ENCODE assay signal across 10 mouse cellular contexts in genomic region chr11:61653568-61653967, GRCm38 (mm10). TPM values are rescaled to one million over a fixed set of nuclear protein-coding genes. Genes with fewer than 3 reads are reported as not detected.
DNase-seq lines count a peak whose midpoint lies in the region; ATAC-seq and TF ChIP-seq lines count a peak whose summit lies in the region.
"Had no signal": no experiment of that assay in that cellular context is flagged by ENCODE, and none has a peak within 500 bp of the region (broad histone marks: within the 10 kb centered on the region; RNA-seq: fewer than 3 reads in every experiment).

No protein-coding gene starts in this region.

- no peaks in the 10 kb centered on the region for H3K9me3 ChIP-seq in heart, embryonic 13.5 days
- H3K9me3 ChIP-seq in liver, embryonic 13.5 days (replicated peaks), result no peaks in the 10 kb centered on the region
- H3K9me3 ChIP-seq: embryonic facial prominence, embryonic 13.5 days had no signal

- TF ChIP-seq CTCF in lung, adult 2 months (IDR thresholded peaks at IDR 0.05; ENCODE audit: insufficient read depth, low read length), result no peak
- TF ChIP-seq CTCF in bone marrow macrophage, adult 2 months (IDR thresholded peaks at IDR 0.05; ENCODE audit: low read depth, low read length), result no peak

- no peaks in the 10 kb centered on the region for H3K27me3 ChIP-seq in heart, embryonic 13.5 days (replicated peaks)
- no peaks in the 10 kb centered on the region for H3K27me3 ChIP-seq in liver, embryonic 13.5 days
- H3K27me3 ChIP-seq: embryonic facial prominence, embryonic 13.5 days had no signal

- H3K4me2 ChIP-seq in heart, embryonic 13.5 days, result peak overlapping the region; percentile 39
- peak overlapping the region; percentile 2; the same call in 1 of the 2 replicates for H3K4me2 ChIP-seq in liver, embryonic 13.5 days
- H3K4me2 ChIP-seq: embryonic facial prominence, embryonic 13.5 days had no signal

- H3K4me3 ChIP-seq in heart, embryonic 13.5 days, result peak overlapping the region; percentile 29
- H3K4me3 ChIP-seq in lung, adult 2 months (replicated peaks; ENCODE audit: extremely low read depth, low read depth, low read length), result peak overlapping the region; percentile 100
- peak overlapping the region; percentile 98 for H3K4me3 ChIP-seq in bone marrow macrophage, adult 2 months (ENCODE audit: insufficient read depth, low read length)
- H3K4me3 ChIP-seq in liver, embryonic 13.5 days (replicated peaks), result peak overlapping the region; percentile 20
- H3K4me3 ChIP-seq: embryonic facial prominence, embryonic 13.5 days had no signal

- H3K9ac ChIP-seq in heart, embryonic 13.5 days, result 0 out of 2 replicates have a peak overlapping the region, but pooled peaks have one; percentile 42
- H3K9ac ChIP-seq in liver, embryonic 13.5 days, result no peak overlapping the region
- H3K9ac ChIP-seq: embryonic facial prominence, embryonic 13.5 days had no signal

- ATAC-seq in heart, embryonic 13.5 days (ENCODE audit: extremely low read depth, insufficient number of reproducible peaks, low FRiP score, low TSS enrichment), result no peak
- no peak for ATAC-seq in liver, embryonic 13.5 days (ENCODE audit: low read depth)

- no peak for TF ChIP-seq POLR2A in lung, adult 2 months (IDR thresholded peaks at IDR 0.05; ENCODE audit: borderline replicate concordance, extremely low read depth, low read depth, low read length)
- no peak for TF ChIP-seq POLR2A in bone marrow macrophage, adult 2 months (IDR thresholded peaks at IDR 0.05; ENCODE audit: borderline replicate concordance, low read depth, low read length)

- H3K36me3 ChIP-seq in heart, embryonic 13.5 days, result no peaks in the 10 kb centered on the region
- H3K36me3 ChIP-seq in liver, embryonic 13.5 days, result no peaks in the 10 kb centered on the region
- H3K36me3 ChIP-seq: embryonic facial prominence, embryonic 13.5 days had no signal

- DNase-seq in heart, postnatal 10 days, result no peak
- no peak for DNase-seq in lung, adult 2 months
- DNase-seq in lung, postnatal 36 days, result no peak
- no peak for DNase-seq in liver, embryonic 13.5 days
- no peak for DNase-seq in thymus, postnatal 14 days
- no peak for DNase-seq in Muller cell, postnatal 12 days (ENCODE audit: inconsistent ontology term)
- DNase-seq: right cerebral cortex, adult 18-20 months had no signal

- intact Hi-C loops in heart, postnatal 10 days (cut with DNase I), result no loop called here

- peaks cover under 1% of the 10 kb centered on the region; the same call in 1 of the 2 replicates for H3K4me1 ChIP-seq in heart, embryonic 13.5 days
- peaks cover 11% of the 10 kb centered on the region for H3K4me1 ChIP-seq in lung, adult 2 months (ENCODE audit: control insufficient read depth, insufficient read depth, low read length)
- H3K4me1 ChIP-seq in bone marrow macrophage, adult 2 months (ENCODE audit: control insufficient read depth, insufficient read depth, low read length), result peaks cover 52% of the 10 kb centered on the region
- no peaks in the 10 kb centered on the region for H3K4me1 ChIP-seq in liver, embryonic 13.5 days (replicated peaks)

- 58% methylated on average over 2 of the region's 2 CpGs for WGBS in heart, embryonic 13.5 days
- WGBS in lung, adult 2 months, result 40% methylated on average over 2 of the region's 2 CpGs
- WGBS in liver, embryonic 13.5 days (ENCODE audit: insufficient replicate concordance), result 46% methylated on average over 2 of the region's 2 CpGs

- no peak overlapping the region for H3K27ac ChIP-seq in heart, embryonic 13.5 days (replicated peaks)
- peak overlapping the region; percentile 47 for H3K27ac ChIP-seq in bone marrow macrophage, adult 2 months (ENCODE audit: insufficient read depth, low read depth, low read length)
- no peak overlapping the region for H3K27ac ChIP-seq in liver, embryonic 13.5 days
- H3K27ac ChIP-seq: embryonic facial prominence, embryonic 13.5 days had no signal

RNA-seq across cellular contexts. Expression of gene Grap, which starts 0.5 kb away (rescaled TPM):
- polyA plus RNA-seq in heart, embryonic 13.5 days (2015; fragmentation: Nextera tagmentation; extraction: Ambion mirVana), result 10.5 and 11.2 TPM in 2 replicates
- total RNA-seq in heart, postnatal 10 days (2021), result 10 to 100 TPM; 13.4 to 14.4 TPM
- 77.0 and 86.0 TPM in 2 replicates for polyA plus RNA-seq in lung, adult 2 months (2012; rRNA removed)
- 3.1 and 4.0 TPM in 2 replicates for polyA plus RNA-seq in bone marrow macrophage, adult 2 months (2012; ENCODE audit: insufficient read depth, insufficient read length, missing spikeins)
- 4.8 and 5.0 TPM in 2 replicates for polyA plus RNA-seq in liver, embryonic 13.5 days (2015; fragmentation: Nextera tagmentation; extraction: Ambion mirVana)

RNA-seq across cellular contexts. Expression of gene Fam83g, which starts 30.3 kb away (rescaled TPM):
- 1.5 and 1.6 TPM in 2 replicates for polyA plus RNA-seq in heart, embryonic 13.5 days (2015; fragmentation: Nextera tagmentation; extraction: Ambion mirVana)
- under 1 TPM; 0.12 to 0.29 TPM for total RNA-seq in heart, postnatal 10 days (2021)
- polyA plus RNA-seq in lung, adult 2 months (2012; rRNA removed), result 2.7 and 7.5 TPM in 2 replicates
- not detected in 2 replicates for polyA plus RNA-seq in bone marrow macrophage, adult 2 months (2012; ENCODE audit: insufficient read depth, insufficient read length, missing spikeins)
- polyA plus RNA-seq in liver, embryonic 13.5 days (2015; fragmentation: Nextera tagmentation; extraction: Ambion mirVana), result 5.4 and 5.5 TPM in 2 replicates

Comparison
In these comparisons a context has a peak if more than half of its experiments do, and no peak if none do; other contexts are left out.
1. H3K4me3 ChIP-seq: peak in every context shown above with its lines; median percentile 100 in lung, adult 2 months; 98 in bone marrow macrophage, adult 2 months; 29 in heart, embryonic 13.5 days; 20 in liver, embryonic 13.5 days.